Mouse (Mus musculus) intestine, embryonic 15.5 days (tissue): ENCODE measurements around the gene Smox. TPM values are rescaled to one million over a fixed set of nuclear protein-coding genes. Genes with fewer than 3 reads are reported as not detected.

ENCODE experiments used
- ATAC-seq: fragments of 200-750 bp; cut with Nextera tagmentation; 2 replicates; pipeline ENCODE4 v1.8.0; 2017; ENCODE audit warnings: moderate TSS enrichment, moderate library complexity
- H3K27ac ChIP-seq: fragments of 300-500 bp; sonication (generic); 2 replicates; pipeline ENCODE4 v1.5.1; 2015; ENCODE audit warnings: mild to moderate bottlenecking, inconsistent platforms
- H3K27me3 ChIP-seq: fragments of 300-500 bp; sonication (generic); replicated peaks from 2 replicates; pipeline ENCODE4 v1.6.1; 2015; ENCODE audit warnings: inconsistent platforms
- H3K36me3 ChIP-seq: fragments of 300-500 bp; sonication (generic); 2 replicates; pipeline ENCODE4 v1.6.1; 2015; ENCODE audit warnings: inconsistent platforms
- H3K4me1 ChIP-seq: fragments of 300-500 bp; sonication (generic); replicated peaks from 2 replicates; pipeline ENCODE4 v1.6.1; 2015; ENCODE audit warnings: inconsistent platforms
- H3K4me2 ChIP-seq: fragments of 300-500 bp; sonication (generic); replicated peaks from 2 replicates; pipeline ENCODE4 v1.6.1; 2015; ENCODE audit warnings: mild to moderate bottlenecking, inconsistent platforms
- H3K4me3 ChIP-seq: fragments of 300-500 bp; sonication (generic); replicated peaks from 2 replicates; pipeline ENCODE4 v1.5.1; 2015; ENCODE audit warnings: inconsistent platforms
- H3K9ac ChIP-seq: fragments of 300-500 bp; sonication (generic); 2 replicates; pipeline ENCODE4 v1.6.1; 2015; ENCODE audit warnings: inconsistent platforms
- H3K9me3 ChIP-seq: fragments of 300-500 bp; sonication (generic); 2 replicates; pipeline ENCODE4 v1.6.1; 2016; ENCODE audit warnings: inconsistent platforms
- WGBS: fragments of 180-500 bp; shearing (Covaris S2); methylation state at CpG from one replicate; pipeline ENCODE4 v1.1.7; 2015; 5-methylcytosine and 5-hydroxymethylcytosine counted together
- polyA plus RNA-seq: library from polyadenylated mRNA; unstranded; fragments of >200 nt; fragmentation: Nextera tagmentation; extraction: Ambion mirVana; gene quantifications from 2 replicates; pipeline ENCODE4 v1.2.1, GENCODE M21; 2015

Smox gene
- polyA plus RNA-seq = 23.3 and 24.0 TPM in 2 replicates

DNA sequence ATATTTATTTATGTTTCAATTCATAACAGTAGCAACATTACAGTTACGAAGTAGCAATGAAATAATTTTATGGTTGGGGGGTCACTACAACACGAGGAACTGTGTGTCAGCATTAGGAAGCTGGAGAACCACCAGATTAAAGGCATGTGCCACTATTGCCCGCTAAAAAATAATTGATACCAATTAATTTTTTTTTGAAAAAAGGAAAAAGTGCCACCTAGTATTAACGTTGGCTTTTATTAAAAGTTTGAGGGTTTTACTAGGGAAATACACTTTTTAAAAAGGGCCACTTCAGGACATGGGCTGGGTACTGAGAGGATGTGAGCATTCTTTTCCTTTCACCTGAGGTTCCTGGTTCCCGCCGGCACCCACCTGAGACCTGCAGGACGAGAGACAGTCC is at the start of gene Smox:
Gene Smox (plus strand): TSS at position 301 of the 400 bp plus-strand sequence.
- peak within 1 kb of the TSS; percentile 73 for H3K9ac ChIP-seq
- peak within 1 kb of the TSS; percentile 95 for H3K4me2 ChIP-seq
- H3K27me3 ChIP-seq = no peaks in the 10 kb centered on the region
- ATAC-seq = no peak; the same call in 1 of the 2 replicates
- peak within 1 kb of the TSS; percentile 54 for H3K27ac ChIP-seq
- 19% methylated on average over 7 of the region's 7 CpGs for WGBS
- peaks cover 8% of the 10 kb centered on the region for H3K4me1 ChIP-seq
- no peaks in the 10 kb centered on the region for H3K9me3 ChIP-seq
- H3K4me3 ChIP-seq = peak within 1 kb of the TSS; percentile 72
- H3K36me3 ChIP-seq = no peaks in the 10 kb centered on the region

GRCm38 (mm10) chr2:131443084-131443890 is 48.0 kb upstream of the Smox start:
- Histone ChIP-seq H3K4me3 (no peak overlapping the region), H3K27ac (no peak overlapping the region), H3K9ac (no peak overlapping the region), H3K36me3 (no peaks in the 10 kb centered on the region), H3K27me3 (no peaks in the 10 kb centered on the region), H3K9me3 (no peaks in the 10 kb centered on the region), H3K4me1 (no peaks in the 10 kb centered on the region), H3K4me2 (no peak overlapping the region)
- WGBS = 56% methylated on average over 8 of the region's 8 CpGs
- no peak for ATAC-seq

DNA sequence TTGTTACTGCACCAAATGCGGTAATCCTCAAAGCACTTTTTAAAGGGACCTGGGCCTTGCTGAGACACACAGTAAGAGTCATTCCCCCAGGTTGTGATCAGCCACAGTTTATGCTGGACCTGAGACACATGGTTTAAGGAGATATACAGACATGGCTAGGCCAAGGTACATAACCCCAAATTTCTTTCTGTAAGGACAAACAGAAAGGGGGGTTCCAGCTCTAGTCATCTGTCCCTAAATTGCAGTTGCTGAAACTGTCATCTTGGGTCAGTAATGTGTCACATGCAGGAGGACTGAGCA is 47.5 kb upstream of the Smox start:
- no peaks in the 10 kb centered on the region for H3K36me3 ChIP-seq
- no peak for ATAC-seq
- no peak overlapping the region for H3K4me2 ChIP-seq
- WGBS = 79% methylated on average over 1 of the region's 1 CpGs
- no peak overlapping the region for H3K27ac ChIP-seq
- H3K9ac ChIP-seq = no peak overlapping the region
- no peaks in the 10 kb centered on the region for H3K27me3 ChIP-seq
- H3K9me3 ChIP-seq = no peaks in the 10 kb centered on the region
- no peak overlapping the region for H3K4me3 ChIP-seq
- H3K4me1 ChIP-seq = no peaks in the 10 kb centered on the region

DNA sequence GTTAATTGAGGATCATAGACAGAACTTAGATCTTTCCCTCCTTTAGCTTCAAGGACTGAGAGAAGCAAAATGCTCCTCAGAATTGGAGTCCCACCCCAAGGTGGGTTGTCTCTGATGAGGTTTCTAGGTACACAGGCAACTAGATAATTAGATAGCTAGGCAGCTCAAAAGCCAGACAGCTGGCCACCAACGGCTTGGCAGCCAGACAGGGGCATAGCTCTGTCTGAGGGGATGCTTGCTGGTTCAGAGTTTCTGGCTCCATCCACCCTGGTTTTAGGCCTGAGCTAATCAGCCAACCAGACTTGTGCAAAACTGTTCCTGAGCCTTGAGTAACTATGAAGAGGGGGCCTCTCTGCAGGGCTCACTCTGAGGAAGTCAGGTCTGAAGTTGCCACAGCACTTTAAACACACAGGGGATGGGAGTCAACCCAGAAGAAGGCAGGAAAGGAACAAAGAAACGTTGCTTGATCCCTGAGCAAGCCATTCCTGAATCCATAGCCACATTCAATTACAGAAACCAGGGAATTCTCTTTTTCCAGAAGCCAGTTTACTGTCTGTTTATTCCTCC is 44.8 kb upstream of the Smox start:
- no peak overlapping the region for H3K4me3 ChIP-seq
- no peaks in the 10 kb centered on the region for H3K9me3 ChIP-seq
- no peak overlapping the region for H3K27ac ChIP-seq
- WGBS = 48% methylated on average over 2 of the region's 2 CpGs
- ATAC-seq = no peak
- H3K36me3 ChIP-seq = no peaks in the 10 kb centered on the region
- no peak overlapping the region for H3K4me2 ChIP-seq
- H3K9ac ChIP-seq = no peak overlapping the region
- H3K27me3 ChIP-seq = no peaks in the 10 kb centered on the region
- H3K4me1 ChIP-seq = no peaks in the 10 kb centered on the region

- 77% methylated on average over 8 of the region's 8 CpGs for WGBS
- Histone ChIP-seq H3K27ac (no peak overlapping the region), H3K9ac (no peak overlapping the region), H3K4me1 (no peaks in the 10 kb centered on the region), H3K4me2 (no peak overlapping the region), H3K27me3 (no peaks in the 10 kb centered on the region), H3K9me3 (no peaks in the 10 kb centered on the region), H3K4me3 (no peak overlapping the region), H3K36me3 (no peaks in the 10 kb centered on the region)
- no peak for ATAC-seq
These were observed 43.5 kb upstream of the Smox start for GRCm38 (mm10) chr2:131447566-131448330.

GRCm38 (mm10) chr2:131448353-131448752 is 42.9 kb upstream of the Smox start:
- Histone ChIP-seq H3K36me3 (no peaks in the 10 kb centered on the region), H3K9ac (no peak overlapping the region), H3K4me2 (no peak overlapping the region), H3K27me3 (no peaks in the 10 kb centered on the region), H3K27ac (no peak overlapping the region), H3K4me3 (no peak overlapping the region), H3K9me3 (no peaks in the 10 kb centered on the region), H3K4me1 (no peaks in the 10 kb centered on the region)
- ATAC-seq = no peak

- 61% methylated on average over 5 of the region's 5 CpGs for WGBS
- Histone ChIP-seq H3K4me1 (no peaks in the 10 kb centered on the region), H3K36me3 (no peaks in the 10 kb centered on the region), H3K9ac (no peak overlapping the region), H3K4me3 (no peak overlapping the region), H3K9me3 (no peaks in the 10 kb centered on the region), H3K27ac (no peak overlapping the region), H3K27me3 (no peaks in the 10 kb centered on the region), H3K4me2 (no peak overlapping the region)
- ATAC-seq = no peak
These were observed 41.6 kb upstream of the Smox start for GRCm38 (mm10) chr2:131449720-131450119.

- Histone ChIP-seq H3K27ac (no peak overlapping the region), H3K9ac (no peak overlapping the region), H3K4me3 (no peak overlapping the region), H3K4me2 (no peak overlapping the region), H3K36me3 (no peaks in the 10 kb centered on the region), H3K4me1 (no peaks in the 10 kb centered on the region), H3K9me3 (no peaks in the 10 kb centered on the region), H3K27me3 (no peaks in the 10 kb centered on the region)
- WGBS = 82% methylated on average over 5 of the region's 5 CpGs
- no peak for ATAC-seq
These were observed 40.8 kb upstream of the Smox start for GRCm38 (mm10) chr2:131450491-131450890.

- 53% methylated on average over 7 of the region's 7 CpGs for WGBS
- Histone ChIP-seq H3K36me3 (no peaks in the 10 kb centered on the region), H3K27ac (no peak overlapping the region), H3K4me2 (no peak overlapping the region), H3K4me3 (no peak overlapping the region), H3K4me1 (no peaks in the 10 kb centered on the region), H3K27me3 (no peaks in the 10 kb centered on the region), H3K9me3 (no peaks in the 10 kb centered on the region), H3K9ac (no peak overlapping the region)
- ATAC-seq = no peak
These were observed 33.6 kb upstream of the Smox start for GRCm38 (mm10) chr2:131457728-131458127.

DNA sequence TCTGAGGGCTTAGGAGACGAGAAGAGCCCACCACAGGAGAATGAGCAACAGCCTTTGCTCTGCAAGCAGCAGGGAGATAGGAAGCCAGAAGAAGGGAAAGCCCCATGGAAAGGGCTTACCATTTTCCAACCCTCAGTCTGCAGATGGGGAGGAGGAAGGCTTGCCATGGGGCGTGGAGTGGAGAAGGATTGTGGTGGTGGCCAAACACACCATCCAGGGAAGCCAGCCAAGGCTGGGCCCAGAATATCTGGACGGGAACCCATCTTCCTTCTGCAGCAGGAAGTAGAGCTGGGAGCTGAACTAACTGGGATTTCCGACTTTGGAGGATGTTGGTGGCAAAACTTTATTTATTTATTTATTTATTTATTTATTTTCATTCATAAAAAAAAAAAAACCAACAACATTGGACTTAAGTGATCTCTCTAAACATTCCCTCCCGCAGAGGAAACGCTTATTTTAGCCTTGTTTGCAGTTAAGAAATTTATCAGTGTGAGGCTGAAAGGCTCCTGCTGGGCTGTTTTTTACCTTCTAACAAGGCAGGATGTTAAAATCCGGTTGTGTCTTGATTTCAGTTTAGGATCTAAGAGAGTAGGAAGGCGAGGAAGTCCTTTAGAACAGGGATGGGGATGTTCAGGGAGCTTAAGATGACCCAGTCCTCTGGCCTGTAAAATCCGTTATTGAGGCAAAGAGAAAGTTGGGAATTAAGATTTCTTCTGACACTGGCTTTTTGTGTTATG is 30.2 kb upstream of the Smox start:
- 67% methylated on average over 9 of the region's 9 CpGs for WGBS
- H3K27ac ChIP-seq = no peak overlapping the region
- no peak overlapping the region for H3K4me2 ChIP-seq
- H3K36me3 ChIP-seq = no peaks in the 10 kb centered on the region
- H3K9me3 ChIP-seq = no peaks in the 10 kb centered on the region
- no peaks in the 10 kb centered on the region for H3K27me3 ChIP-seq
- no peak overlapping the region for H3K4me3 ChIP-seq
- no peak overlapping the region for H3K9ac ChIP-seq
- H3K4me1 ChIP-seq = no peaks in the 10 kb centered on the region
- no peak for ATAC-seq

GRCm38 (mm10) chr2:131462991-131463390 is 28.3 kb upstream of the Smox start:
- no peak for ATAC-seq
- H3K4me1 ChIP-seq = no peaks in the 10 kb centered on the region
- H3K4me2 ChIP-seq = no peak overlapping the region
- H3K9me3 ChIP-seq = no peaks in the 10 kb centered on the region
- no peak overlapping the region for H3K9ac ChIP-seq
- WGBS = 75% methylated on average over 4 of the region's 4 CpGs
- H3K27me3 ChIP-seq = no peaks in the 10 kb centered on the region
- H3K4me3 ChIP-seq = no peak overlapping the region
- no peaks in the 10 kb centered on the region for H3K36me3 ChIP-seq
- H3K27ac ChIP-seq = no peak overlapping the region

- H3K9me3 ChIP-seq = no peaks in the 10 kb centered on the region
- no peaks in the 10 kb centered on the region for H3K36me3 ChIP-seq
- H3K4me1 ChIP-seq = no peaks in the 10 kb centered on the region
- no peak overlapping the region for H3K4me2 ChIP-seq
- H3K27ac ChIP-seq = no peak overlapping the region
- H3K4me3 ChIP-seq = no peak overlapping the region
- no peaks in the 10 kb centered on the region for H3K27me3 ChIP-seq
- WGBS = 86% methylated on average over 2 of the region's 2 CpGs
- no peak overlapping the region for H3K9ac ChIP-seq
- no peak for ATAC-seq
These were observed 27.1 kb upstream of the Smox start for GRCm38 (mm10) chr2:131464147-131464546.
